Mouse (Mus musculus) left cerebral cortex, postnatal 4 days (tissue): ENCODE measurements around the gene Ubac2. TPM values are rescaled to one million over a fixed set of nuclear protein-coding genes. Genes with fewer than 3 reads are reported as not detected.

Experiments used
- DNase-seq: peaks from one replicate; pipeline ENCODE4 v3.0.0-alpha.2; 2022
- intact Hi-C: fragments of 180-260 bp; cut with DNase I; formaldehyde crosslinking; loops from one replicate; pipeline ENCODE4 v1.15.1; 2025
- total RNA-seq, 2 experiments: library from RNA; stranded (reverse); gene quantifications; 2 replicates each; pipeline ENCODE4 v1.2.3; 2021

Gene Ubac2
- total RNA-seq, 2 experiments from 2014 or later: 24.2 to 25.3 TPM

DNA sequence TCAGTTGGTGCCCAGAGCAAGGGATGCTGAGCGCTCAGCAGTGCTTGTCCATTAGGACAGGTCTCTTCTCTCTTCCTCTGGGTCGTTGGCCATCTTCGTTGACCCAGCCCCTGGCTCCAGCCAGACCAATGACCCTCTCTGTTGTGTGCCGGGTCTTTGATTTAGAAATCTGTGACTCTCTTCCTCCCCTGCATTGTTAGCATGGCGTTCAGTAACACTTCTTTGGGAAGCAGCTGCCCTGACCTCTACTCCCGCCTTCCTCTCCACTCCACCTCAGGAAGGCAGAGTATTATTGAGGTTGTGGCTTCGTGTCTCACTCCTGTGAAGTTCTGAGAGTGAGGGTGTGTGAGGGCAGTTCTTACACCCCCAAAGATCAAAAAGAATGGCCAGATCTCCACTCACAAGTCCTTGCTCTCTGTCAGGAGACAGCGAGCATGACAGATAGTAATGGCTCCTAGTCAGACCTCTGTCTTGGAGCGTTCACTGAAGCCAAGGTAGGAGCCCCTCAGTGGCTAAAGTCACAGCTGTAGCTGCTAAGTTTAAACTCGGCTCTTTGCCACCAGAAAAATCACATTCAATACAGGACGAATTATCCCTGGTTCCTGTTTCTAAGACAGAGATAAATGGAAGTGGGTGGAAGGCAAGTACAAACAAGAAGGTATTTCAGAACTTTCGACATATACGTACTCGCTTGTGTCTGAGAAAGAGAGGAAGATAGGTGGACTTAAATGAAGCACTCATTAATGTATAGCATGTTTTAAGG lies 83.9 kb downstream of the Ubac2 start:
- intact Hi-C loops: no loop called here
- no peak for DNase-seq

DNA sequence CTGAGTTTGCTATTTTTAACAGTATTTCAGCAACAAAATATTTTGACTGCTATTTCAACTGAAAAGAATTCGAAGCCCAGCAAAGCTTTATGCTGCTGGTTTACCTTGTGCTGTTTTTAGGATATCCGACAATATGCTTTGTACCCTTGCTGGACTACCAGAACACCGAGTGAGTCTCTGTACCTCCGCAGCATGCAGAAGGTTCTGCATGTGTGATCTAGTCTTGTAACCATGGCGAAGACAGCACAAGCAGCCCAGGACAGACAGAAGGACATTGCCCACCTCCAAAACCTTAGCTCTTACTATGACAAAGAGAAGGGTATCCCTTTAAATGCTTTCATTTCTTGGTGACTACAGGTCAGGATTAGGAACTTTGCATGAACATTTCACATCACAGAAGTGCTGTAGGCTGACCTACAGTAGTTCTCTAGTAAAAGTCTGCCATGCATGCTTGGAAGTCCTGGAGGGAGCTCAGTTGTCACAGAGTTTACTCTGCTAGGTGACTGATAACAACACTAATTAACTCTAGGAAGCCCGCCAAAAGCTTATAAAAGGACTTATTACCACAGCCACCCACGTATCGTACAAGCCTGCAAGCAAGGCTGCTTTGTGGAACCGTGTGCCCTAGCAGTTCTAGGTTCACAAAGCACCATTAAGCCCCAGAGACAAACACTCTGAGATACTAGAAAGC lies 85.0 kb downstream of the Ubac2 start:
- intact Hi-C loops: no loop called here
- no peak for DNase-seq

DNA sequence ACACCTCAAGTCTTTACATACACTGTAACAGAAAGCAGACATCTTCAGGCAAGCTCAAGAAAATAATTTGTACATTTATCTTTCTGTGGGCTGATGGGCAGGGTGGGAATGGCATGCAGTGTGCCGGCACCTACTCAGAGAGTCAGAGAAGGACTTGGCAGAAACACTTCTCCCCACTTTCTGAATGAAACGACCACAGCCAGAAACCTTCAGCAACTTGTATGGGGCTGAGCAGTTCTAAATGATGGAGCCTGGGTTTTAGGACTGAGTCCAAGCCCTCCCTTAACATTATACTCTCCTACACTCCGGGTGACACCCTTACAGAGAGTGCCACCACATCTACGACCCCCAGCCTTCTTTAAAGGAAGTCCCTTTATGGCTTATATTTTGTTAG lies 85.5 kb downstream of the Ubac2 start:
- DNase-seq: no peak
- intact Hi-C loops: no loop called here

DNA sequence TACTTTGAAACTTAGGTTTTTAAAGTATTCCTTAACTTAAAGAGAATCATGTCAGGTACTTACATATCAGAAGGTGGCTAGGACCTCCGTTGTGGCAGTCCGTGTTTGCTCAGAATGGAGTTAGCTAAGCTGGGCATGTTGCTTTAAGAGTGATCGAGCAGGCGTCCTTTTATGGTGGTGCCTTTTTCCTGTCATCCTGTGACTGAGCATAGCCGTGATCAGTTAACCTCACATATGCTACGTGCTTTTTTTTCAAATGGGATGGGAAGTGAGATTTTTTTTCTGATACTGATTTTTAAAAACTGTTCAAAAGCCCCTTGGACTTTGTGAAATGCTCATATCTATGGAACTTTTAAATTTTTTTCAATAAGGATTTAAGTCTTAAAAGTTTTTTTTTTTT lies 86.6 kb downstream of the Ubac2 start, which contains the start of gene Gpr183:
Gpr183 (minus strand) TSS at position 206 of the 400 bp plus-strand sequence.
- intact Hi-C loops: no loop called here
- DNase-seq: no peak

DNA sequence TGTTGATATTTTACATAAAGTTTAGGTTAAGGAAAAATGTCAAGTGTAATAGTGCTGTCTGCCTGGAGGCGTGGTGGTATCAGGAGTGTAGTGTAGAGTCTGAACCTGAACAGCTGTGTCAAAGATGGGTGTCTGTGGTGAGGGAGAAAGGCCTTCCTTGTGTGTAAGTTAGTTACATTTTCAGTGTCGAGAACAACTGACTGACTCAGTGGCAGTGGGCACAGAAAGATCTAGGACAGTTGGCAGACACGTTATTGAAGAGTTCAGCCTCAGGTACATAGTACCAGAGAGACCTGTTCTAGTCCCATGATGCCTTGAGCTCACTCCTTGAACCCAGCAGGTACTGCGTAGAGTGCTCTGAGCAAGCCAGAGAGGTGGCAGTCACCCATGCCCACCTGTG lies 87.0 kb downstream of the Ubac2 start:
- DNase-seq: no peak
- intact Hi-C loops: no loop called here

DNA sequence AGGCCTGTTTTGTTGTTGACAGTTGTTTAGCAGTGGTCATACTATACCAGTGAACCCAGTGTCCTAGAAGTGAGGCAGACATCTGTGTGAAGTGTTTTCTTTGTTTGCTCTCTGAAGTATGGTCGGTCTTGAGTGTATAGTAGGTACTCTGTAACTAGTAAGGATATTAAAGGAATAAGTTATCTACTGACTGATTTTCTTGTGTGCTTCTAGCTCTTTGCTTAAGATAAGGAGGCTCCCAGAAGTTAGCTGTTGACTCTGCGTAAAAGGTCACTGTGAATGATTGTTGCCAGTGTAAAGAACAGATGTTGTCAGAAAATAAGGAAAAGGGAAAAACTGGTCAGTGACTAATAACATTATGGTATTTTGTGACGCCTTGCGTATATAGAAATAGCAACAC lies 88.7 kb downstream of the Ubac2 start:
- intact Hi-C loops: no loop called here
- DNase-seq: no peak

DNA sequence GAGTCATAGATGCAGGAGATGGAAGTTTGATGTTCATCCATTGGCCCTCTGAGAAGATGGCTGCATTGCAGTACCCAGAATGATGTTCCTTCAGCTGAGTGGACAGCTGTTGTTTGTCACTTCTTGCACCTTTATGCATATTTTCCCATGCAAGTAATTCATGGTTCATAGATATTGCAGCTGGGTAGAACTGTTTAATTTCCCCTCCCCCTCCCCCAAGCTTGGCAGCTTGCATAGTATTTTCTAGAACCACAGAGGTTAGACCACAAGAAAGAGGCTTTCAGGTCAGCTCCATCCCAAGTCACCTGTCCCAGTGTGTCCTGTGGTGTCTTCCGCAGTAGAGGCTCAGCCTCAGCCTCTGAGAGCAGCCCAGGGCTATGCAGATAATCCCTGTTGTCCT lies 92.0 kb downstream of the Ubac2 start:
- intact Hi-C loops: no loop called here
- DNase-seq: no peak

DNA sequence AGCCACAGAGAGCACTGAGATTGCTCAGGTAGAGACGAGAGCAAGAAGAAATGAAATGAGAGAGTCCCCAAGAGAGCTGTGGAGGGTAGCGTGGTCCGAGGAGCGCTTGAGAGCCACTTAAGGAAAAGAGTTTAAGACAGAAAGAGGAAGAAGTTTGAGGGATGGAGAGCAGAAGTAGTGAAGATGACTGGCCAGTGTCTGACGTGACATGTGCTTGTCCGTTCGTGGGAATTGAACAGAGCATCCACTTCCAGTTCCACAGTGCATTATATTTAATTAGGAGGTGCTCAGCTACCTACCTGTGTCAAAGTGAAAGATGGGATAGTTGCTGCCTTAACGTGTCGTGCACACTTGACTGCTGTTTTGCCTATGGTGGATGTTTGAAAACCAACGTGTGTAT lies 94.7 kb downstream of the Ubac2 start:
- no peak for DNase-seq
- intact Hi-C loops: no loop called here

DNA sequence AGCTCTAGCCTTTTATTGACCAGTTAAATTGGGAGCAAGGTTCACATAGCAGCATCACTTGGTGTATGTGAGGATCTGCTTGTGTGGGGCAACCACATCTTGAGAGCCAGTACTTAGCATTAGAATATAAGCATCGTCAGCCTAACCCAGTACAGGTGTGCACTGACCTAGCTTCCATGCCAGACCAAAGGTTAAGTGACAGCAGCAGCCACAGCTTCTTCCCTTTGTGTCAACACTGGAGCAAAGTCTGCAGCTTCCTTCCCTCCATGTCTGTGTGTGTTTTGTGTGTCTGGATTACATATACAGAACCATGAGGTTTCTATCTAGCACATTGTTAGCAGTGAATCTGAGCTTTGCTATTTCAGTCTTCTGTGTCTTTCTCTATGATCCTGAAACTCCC lies 103.1 kb downstream of the Ubac2 start:
- no peak for DNase-seq
- intact Hi-C loops: no loop called here

DNA sequence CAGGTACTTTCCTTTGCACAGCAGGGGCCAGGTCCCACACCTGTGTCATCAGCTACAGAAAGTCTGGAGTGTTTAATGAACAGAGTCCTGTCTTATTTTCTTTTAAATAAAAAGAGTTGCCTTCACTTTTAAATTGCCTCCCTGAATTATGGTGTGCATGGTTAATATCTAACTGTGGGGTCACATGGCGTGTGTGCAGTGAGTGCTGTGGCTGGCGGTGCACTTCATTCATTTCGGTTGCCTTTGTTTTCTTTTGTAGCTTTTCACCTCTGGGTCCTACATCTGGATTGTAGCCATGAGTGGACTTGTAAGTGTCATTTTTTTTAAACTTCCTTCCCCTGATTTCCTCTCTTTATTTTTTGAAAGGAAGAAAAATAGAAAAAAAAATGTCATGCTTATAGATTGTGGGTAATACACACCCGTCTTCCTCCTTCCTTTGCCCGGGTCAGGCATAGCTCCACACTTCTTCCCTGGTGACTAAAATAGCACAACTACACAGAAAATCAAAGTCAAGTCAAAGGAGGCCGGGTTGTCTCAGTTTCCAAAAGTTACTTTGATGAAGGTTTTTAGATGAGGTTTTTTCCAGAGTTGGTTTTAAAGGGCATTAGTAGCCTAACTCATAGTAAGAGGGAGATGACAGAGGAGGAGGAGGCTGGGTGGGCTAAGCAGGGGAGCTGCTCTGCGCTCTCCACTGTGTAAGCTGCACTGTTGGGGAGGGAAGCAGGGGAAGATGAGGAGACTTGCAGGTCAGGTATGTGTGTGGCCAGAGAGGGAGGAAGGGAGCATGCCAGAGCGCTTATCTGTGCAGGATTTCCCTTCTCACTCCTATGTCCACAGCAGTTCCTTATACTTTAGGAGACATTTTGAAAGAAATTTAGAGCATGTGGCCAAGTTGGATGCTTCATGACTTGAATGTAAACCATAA lies 104.9 kb downstream of the Ubac2 start:
- DNase-seq: no peak
- intact Hi-C loops: no loop called here

DNA sequence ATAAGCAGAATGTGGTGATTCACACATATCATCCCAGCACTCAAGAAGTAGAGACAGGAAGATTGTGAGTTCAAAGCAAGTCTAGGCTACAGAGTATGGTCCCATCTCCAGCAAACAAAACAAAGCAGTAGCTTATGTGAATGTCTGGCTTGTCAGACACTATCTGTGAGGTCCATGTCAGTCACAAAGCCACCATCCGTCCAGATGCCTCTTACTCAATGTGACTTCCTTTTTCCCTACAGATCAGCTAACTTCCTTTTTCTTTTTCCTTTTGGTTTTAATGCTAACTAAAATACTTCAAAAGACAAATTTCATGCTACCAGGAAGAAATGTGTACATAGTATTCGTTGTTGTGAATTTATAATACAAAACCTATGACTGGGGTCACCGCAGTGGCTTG lies 107.1 kb downstream of the Ubac2 start:
- no peak for DNase-seq
- intact Hi-C loops: no loop called here

DNA sequence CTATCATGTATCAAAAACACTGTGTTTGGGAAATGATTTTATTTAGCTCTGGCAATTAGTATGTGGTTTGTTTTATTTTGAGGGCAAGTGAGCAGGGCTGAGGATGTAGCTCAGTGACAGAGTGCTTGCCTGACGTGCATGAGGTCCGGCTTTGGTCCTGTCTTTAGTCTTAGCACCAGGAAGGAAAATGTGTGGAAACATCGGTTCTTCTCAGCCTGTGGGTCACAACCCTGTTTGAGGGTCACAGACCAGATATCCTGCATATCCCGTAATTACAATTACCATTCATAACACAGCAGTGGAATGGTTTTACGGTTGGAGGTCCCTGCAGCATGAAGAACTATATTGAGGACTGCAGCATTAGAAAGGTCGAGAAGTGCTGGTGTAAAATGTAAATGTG lies 107.6 kb downstream of the Ubac2 start:
- intact Hi-C loops: no loop called here
- no peak for DNase-seq

DNA sequence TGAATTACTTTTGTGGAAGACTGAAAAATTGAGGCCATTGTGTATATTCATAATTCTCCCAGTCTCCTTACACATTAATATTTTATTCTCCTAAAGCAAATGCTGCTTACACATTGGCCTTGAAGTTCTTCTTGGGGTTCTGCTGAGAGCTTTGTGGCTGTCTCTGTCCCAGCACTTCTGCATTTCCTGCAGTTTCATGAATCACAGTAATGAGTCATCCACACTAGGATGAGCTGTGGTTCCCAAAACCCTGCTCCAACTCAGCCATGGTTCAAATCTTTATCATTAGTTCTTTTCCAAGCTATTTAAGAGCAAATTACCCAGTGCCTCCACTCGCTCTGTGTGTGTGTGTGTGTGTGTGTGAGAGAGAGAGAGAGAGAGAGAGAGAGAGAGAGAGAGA lies 108.9 kb downstream of the Ubac2 start:
- no peak for DNase-seq
- intact Hi-C loops: no loop called here

DNA sequence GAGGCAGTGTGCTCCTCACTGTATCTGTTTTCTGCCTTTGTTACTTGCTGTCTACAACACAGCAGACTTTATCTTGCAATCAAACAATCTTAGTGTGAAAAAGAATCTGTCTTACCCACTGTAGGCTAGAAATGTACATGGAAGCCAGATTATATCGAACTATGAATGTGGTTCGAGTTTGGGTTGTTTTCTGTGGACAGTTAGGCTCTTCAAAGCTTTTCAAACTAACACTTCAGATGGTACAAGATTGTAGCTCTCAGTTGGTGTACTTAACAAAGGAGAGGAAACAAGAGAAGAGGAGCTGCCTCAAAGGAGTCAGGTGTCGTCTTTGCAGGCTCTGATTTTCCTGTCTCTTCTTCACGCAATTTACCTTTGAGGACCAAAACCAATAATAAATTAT lies 109.3 kb downstream of the Ubac2 start:
- intact Hi-C loops: no loop called here
- no peak for DNase-seq

DNA sequence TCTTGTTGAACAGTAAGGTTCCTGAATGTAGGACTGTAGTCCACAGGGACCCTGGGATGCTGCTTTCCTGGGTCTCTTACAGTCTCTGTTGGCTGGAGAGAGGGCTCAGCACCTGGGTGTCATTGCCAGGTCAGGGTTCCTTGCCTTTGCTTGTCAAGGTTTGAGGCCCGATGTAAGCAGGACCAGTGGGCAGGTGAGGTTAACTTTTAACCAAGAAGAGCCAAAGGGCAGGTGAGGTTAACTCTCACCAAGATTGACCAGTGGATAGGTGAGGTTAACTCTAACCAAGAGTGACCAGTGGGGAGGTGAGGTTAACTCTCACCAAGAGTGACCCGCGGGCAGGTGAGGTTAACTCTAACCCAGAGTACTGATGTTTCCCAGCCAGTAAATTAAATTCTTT lies 110.9 kb downstream of the Ubac2 start:
- DNase-seq: no peak
- intact Hi-C loops: no loop called here

DNA sequence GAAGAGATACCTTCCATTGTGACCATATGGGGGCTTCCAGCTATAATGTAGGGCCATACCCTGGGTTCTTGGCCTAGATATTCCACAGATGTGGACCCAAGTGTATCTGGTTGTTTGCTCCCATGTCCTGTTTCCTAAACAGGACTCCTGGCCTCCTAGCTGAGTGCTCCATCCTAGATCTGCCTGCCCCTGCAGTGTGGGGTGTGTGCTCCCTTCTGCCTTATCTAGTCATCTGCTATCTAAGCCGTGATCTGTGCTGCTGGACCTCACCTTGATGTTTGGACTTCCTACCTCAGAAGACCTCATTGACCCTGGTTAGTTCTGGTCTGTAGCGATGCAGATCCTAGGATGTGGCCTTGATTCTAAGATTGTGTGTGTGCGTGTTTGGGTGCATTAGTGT lies 111.4 kb downstream of the Ubac2 start:
- intact Hi-C loops: no loop called here
- no peak for DNase-seq

DNA sequence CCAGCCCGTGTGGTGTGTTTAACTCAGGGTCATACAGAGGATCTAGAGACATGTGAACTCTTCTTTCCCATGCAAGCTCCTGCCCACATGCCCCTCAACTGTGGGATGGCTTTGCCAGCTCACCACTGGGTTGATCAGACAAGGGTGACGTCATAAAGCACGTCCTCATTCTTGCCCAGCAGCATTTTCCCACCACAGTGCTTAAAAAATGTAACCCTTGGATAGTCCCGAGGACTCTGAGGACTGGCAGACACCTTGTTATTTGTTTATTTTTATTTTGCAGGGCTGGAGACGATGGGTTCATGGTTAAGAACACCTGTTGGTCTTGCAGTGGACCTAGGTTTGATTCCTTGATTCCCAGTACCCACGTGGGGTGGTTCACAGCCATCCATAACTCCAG lies 112.5 kb downstream of the Ubac2 start:
- intact Hi-C loops: no loop called here
- DNase-seq: no peak

DNA sequence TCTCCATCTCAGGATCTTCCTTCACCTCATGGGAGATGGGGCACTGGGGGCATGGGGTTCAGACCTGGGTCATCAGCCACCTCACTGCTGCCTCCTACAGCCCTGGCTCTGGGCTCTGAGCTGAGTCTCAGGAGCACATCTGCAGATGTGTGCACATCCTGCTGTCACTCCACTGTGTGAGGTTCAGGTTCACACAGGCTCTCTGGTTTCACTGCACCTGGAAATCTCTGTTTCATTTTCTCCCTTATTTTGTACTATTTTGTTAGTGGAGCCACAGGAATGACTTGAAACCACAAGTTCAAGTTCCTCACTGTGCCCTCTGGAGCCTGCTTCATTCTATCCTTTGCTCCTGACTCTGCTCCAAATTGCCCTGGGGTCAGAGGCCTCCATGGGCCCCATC lies 113.5 kb downstream of the Ubac2 start:
- DNase-seq: no peak
- intact Hi-C loops: no loop called here

DNA sequence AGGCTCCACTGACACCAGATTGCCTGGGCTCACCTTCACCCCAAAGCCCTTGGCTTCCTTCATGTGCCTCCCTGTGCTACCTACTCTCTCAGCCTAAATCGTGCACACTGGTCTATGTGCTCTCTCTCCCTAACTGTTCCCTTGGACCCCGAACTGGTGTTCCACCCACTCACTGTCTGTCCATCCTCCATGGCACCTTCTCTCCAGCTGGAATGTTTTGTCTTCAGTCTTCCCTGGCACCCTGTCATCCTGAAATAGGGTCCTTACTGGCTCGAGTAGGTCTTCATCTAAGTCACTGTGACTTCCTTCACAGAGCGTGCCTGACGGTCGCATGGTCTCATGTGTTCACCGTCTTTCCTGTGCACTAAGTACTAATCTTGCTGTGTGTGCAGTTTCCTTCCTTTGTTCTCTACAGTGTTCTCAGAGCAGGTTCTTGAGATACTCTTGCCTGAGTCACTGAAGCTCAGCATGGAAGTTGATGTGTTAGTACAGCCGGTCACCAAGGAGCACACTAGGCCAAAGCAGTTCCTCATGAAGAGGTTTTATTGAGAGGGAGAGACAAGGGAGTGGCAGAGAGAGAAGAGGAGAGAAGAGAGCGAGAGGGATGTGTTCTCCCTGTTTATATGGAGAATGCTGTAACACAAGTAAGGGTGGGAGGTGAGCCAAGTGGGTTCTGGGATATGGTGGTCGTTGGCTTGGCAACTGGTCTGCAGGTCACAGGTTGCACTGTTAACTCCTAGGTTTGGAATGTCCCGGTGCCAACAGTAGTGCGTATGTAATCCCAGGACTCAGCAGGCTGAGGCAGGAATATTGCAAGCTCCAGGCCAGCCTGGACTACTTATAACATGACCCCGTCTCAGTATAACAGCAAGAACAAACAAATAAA lies 114.2 kb downstream of the Ubac2 start:
- intact Hi-C loops: no loop called here
- DNase-seq: no peak

DNA sequence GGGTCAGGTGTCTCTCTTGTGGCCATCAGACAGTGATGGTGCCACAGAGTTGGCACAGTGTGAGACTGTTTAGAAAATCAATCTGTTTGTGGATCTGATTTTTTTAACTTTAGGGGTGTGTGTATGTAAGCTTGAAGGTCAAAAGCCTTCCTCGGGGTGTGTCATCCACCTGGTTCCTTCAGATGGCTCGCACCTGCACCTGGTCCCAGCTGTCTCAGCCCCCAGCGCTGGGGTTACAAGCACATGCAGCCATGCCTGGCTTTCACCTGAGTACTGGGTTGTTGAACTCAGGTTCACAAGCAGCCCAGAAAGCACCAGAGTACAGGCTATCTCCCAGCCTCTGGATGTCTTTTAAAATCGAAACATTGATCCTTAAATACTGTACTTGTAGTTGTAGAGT lies 115.2 kb downstream of the Ubac2 start:
- DNase-seq: no peak

More for the DNA sequence above, 115.2 kb downstream of the Ubac2 start:
- intact Hi-C loops: no loop called here
